Mouse (Mus musculus): ENCODE measurements around the gene Afdn. TPM values are rescaled to one million over a fixed set of nuclear protein-coding genes. Genes with fewer than 3 reads are reported as not detected.

Gene Afdn
- polyA plus RNA-seq, 1 experiment from 2014 or later: 56.5 TPM

GRCm38 (mm10) chr17:13725004-13725550, 35.3 kb upstream of the Afdn start:
- Histone ChIP-seq H3K9ac (no peak overlapping the region), H3K4me1 (0 out of 2 replicates have a peak, but pooled peaks cover 4% of the 10 kb centered on the region), H3K4me2 (replicated peaks) (no peak overlapping the region), H3K27ac (no peak overlapping the region), H3K9me3 (no peaks in the 10 kb centered on the region), H3K4me3 (no peak overlapping the region), H3K36me3 (no peaks in the 10 kb centered on the region), H3K27me3 (no peaks in the 10 kb centered on the region)
- ATAC-seq (ENCODE audit: low FRiP score, low read depth): no peak
- 34% methylated on average over 4 of the region's 4 CpGs for WGBS

- no peaks in the 10 kb centered on the region for H3K9me3 ChIP-seq
- H3K4me1 ChIP-seq: peaks cover 7% of the 10 kb centered on the region; the same call in 1 of the 2 replicates
- no peak for ATAC-seq (ENCODE audit: low FRiP score, low read depth)
- H3K4me3 ChIP-seq: no peak overlapping the region
- WGBS: 91% methylated on average over 8 of the region's 8 CpGs
- H3K9ac ChIP-seq: no peak overlapping the region
- H3K4me2 ChIP-seq (replicated peaks): no peak overlapping the region
- no peaks in the 10 kb centered on the region for H3K27me3 ChIP-seq
- no peaks in the 10 kb centered on the region for H3K36me3 ChIP-seq
- H3K27ac ChIP-seq: no peak overlapping the region
These were observed 33.4 kb upstream of the Afdn start for GRCm38 (mm10) chr17:13726832-13727355.

- WGBS: 90% methylated on average over 6 of the region's 6 CpGs
- H3K27me3 ChIP-seq: no peaks in the 10 kb centered on the region
- no peak overlapping the region for H3K4me2 ChIP-seq (replicated peaks)
- H3K9me3 ChIP-seq: no peaks in the 10 kb centered on the region
- ATAC-seq (ENCODE audit: low FRiP score, low read depth): no peak
- H3K4me1 ChIP-seq: peaks cover 11% of the 10 kb centered on the region
- H3K27ac ChIP-seq: no peak overlapping the region
- no peak overlapping the region for H3K4me3 ChIP-seq
- no peaks in the 10 kb centered on the region for H3K36me3 ChIP-seq
- H3K9ac ChIP-seq: no peak overlapping the region
These were observed 29.2 kb upstream of the Afdn start for GRCm38 (mm10) chr17:13730980-13731726.

GRCm38 (mm10) chr17:13731727-13732112, 28.6 kb upstream of the Afdn start:
- Histone ChIP-seq H3K36me3 (no peaks in the 10 kb centered on the region), H3K27me3 (no peaks in the 10 kb centered on the region), H3K4me3 (no peak overlapping the region), H3K27ac (no peak overlapping the region), H3K9ac (no peak overlapping the region), H3K4me2 (replicated peaks) (no peak overlapping the region), H3K4me1 (peaks cover 16% of the 10 kb centered on the region), H3K9me3 (no peaks in the 10 kb centered on the region)
- ATAC-seq (ENCODE audit: low FRiP score, low read depth): no peak
- WGBS: 54% methylated on average over 4 of the region's 4 CpGs

- H3K27me3 ChIP-seq: no peaks in the 10 kb centered on the region
- no peak overlapping the region for H3K27ac ChIP-seq
- H3K9me3 ChIP-seq: no peaks in the 10 kb centered on the region
- peaks cover 16% of the 10 kb centered on the region for H3K4me1 ChIP-seq
- H3K4me2 ChIP-seq (replicated peaks): no peak overlapping the region
- H3K36me3 ChIP-seq: no peaks in the 10 kb centered on the region
- no peak for ATAC-seq (ENCODE audit: low FRiP score, low read depth)
- H3K4me3 ChIP-seq: no peak overlapping the region
- 49% methylated on average over 8 of the region's 8 CpGs for WGBS
- H3K9ac ChIP-seq: no peak overlapping the region
These were observed 27.7 kb upstream of the Afdn start for GRCm38 (mm10) chr17:13732685-13733084.

GRCm38 (mm10) chr17:13733971-13734370, 26.4 kb upstream of the Afdn start:
- H3K4me1 ChIP-seq: peaks cover 16% of the 10 kb centered on the region
- no peak overlapping the region for H3K27ac ChIP-seq
- H3K36me3 ChIP-seq: no peaks in the 10 kb centered on the region
- H3K9me3 ChIP-seq: no peaks in the 10 kb centered on the region
- no peak overlapping the region for H3K4me2 ChIP-seq (replicated peaks)
- H3K27me3 ChIP-seq: no peaks in the 10 kb centered on the region
- H3K4me3 ChIP-seq: no peak overlapping the region
- H3K9ac ChIP-seq: no peak overlapping the region
- WGBS: 88% methylated on average over 5 of the region's 5 CpGs
- ATAC-seq (ENCODE audit: low FRiP score, low read depth): no peak

GRCm38 (mm10) chr17:13735057-13735456, 25.3 kb upstream of the Afdn start:
- H3K4me3 ChIP-seq: no peak overlapping the region
- H3K4me1 ChIP-seq: peaks cover 16% of the 10 kb centered on the region
- H3K27me3 ChIP-seq: no peaks in the 10 kb centered on the region
- no peak overlapping the region for H3K27ac ChIP-seq
- no peaks in the 10 kb centered on the region for H3K36me3 ChIP-seq
- WGBS: 85% methylated on average over 5 of the region's 5 CpGs
- no peak overlapping the region for H3K9ac ChIP-seq
- ATAC-seq (ENCODE audit: low FRiP score, low read depth): no peak
- H3K4me2 ChIP-seq (replicated peaks): no peak overlapping the region
- H3K9me3 ChIP-seq: no peaks in the 10 kb centered on the region

GRCm38 (mm10) chr17:13735803-13736282, 24.5 kb upstream of the Afdn start:
- no peak overlapping the region for H3K4me2 ChIP-seq (replicated peaks)
- H3K36me3 ChIP-seq: no peaks in the 10 kb centered on the region

GRCm38 (mm10) chr17:13737336-13737735, 23.0 kb upstream of the Afdn start:
- Histone ChIP-seq H3K27ac (no peak overlapping the region), H3K4me3 (no peak overlapping the region), H3K4me2 (replicated peaks) (no peak overlapping the region), H3K9me3 (no peaks in the 10 kb centered on the region), H3K4me1 (peaks cover 26% of the 10 kb centered on the region), H3K9ac (no peak overlapping the region), H3K27me3 (no peaks in the 10 kb centered on the region), H3K36me3 (no peaks in the 10 kb centered on the region)
- WGBS: 76% methylated on average over 6 of the region's 6 CpGs
- no peak for ATAC-seq (ENCODE audit: low FRiP score, low read depth)

More at GRCm38 (mm10) chr17:13735803-13736282, 24.5 kb upstream of the Afdn start:
- H3K4me3 ChIP-seq: no peak overlapping the region
- WGBS: 73% methylated on average over 8 of the region's 8 CpGs
- no peak overlapping the region for H3K27ac ChIP-seq
- no peak for ATAC-seq (ENCODE audit: low FRiP score, low read depth)
- no peaks in the 10 kb centered on the region for H3K9me3 ChIP-seq
- H3K4me1 ChIP-seq: peaks cover 23% of the 10 kb centered on the region
- no peak overlapping the region for H3K9ac ChIP-seq
- no peaks in the 10 kb centered on the region for H3K27me3 ChIP-seq

- peaks cover 29% of the 10 kb centered on the region for H3K4me1 ChIP-seq
- H3K9me3 ChIP-seq: no peaks in the 10 kb centered on the region
- H3K27me3 ChIP-seq: no peaks in the 10 kb centered on the region
- H3K9ac ChIP-seq: no peak overlapping the region
- H3K4me2 ChIP-seq (replicated peaks): no peak overlapping the region
- H3K27ac ChIP-seq: no peak overlapping the region
- H3K4me3 ChIP-seq: no peak overlapping the region
- ATAC-seq (ENCODE audit: low FRiP score, low read depth): 0 out of 2 replicates have a peak, but pooled peaks have one; percentile 1
- H3K36me3 ChIP-seq: no peaks in the 10 kb centered on the region
- WGBS: 53% methylated on average over 7 of the region's 7 CpGs
These were observed 22.1 kb upstream of the Afdn start for GRCm38 (mm10) chr17:13738121-13738776.

GRCm38 (mm10) chr17:13738916-13739315, 21.4 kb upstream of the Afdn start:
- no peak for ATAC-seq (ENCODE audit: low FRiP score, low read depth)
- WGBS: 85% methylated on average over 2 of the region's 2 CpGs
- H3K36me3 ChIP-seq: no peaks in the 10 kb centered on the region
- H3K4me2 ChIP-seq (replicated peaks): no peak overlapping the region
- no peaks in the 10 kb centered on the region for H3K9me3 ChIP-seq
- no peak overlapping the region for H3K9ac ChIP-seq
- no peaks in the 10 kb centered on the region for H3K27me3 ChIP-seq
- H3K4me1 ChIP-seq: peaks cover 36% of the 10 kb centered on the region
- no peak overlapping the region for H3K4me3 ChIP-seq
- no peak overlapping the region for H3K27ac ChIP-seq

GRCm38 (mm10) chr17:13739981-13740380, 20.4 kb upstream of the Afdn start:
- 74% methylated on average over 5 of the region's 5 CpGs for WGBS
- no peaks in the 10 kb centered on the region for H3K27me3 ChIP-seq

More at GRCm38 (mm10) chr17:13739981-13740380, 20.4 kb upstream of the Afdn start:
- Histone ChIP-seq H3K4me2 (replicated peaks) (no peak overlapping the region), H3K4me1 (peaks cover 46% of the 10 kb centered on the region), H3K36me3 (no peaks in the 10 kb centered on the region), H3K27ac (no peak overlapping the region), H3K9me3 (no peaks in the 10 kb centered on the region), H3K4me3 (no peak overlapping the region), H3K9ac (no peak overlapping the region)
- no peak for ATAC-seq (ENCODE audit: low FRiP score, low read depth)
